Mouse (Mus musculus) gastrocnemius, postnatal 10 days (tissue): ENCODE measurements around the gene Zbtb5. TPM values are rescaled to one million over a fixed set of nuclear protein-coding genes. Genes with fewer than 3 reads are reported as not detected.
"Not testable (repeated sequence)": the region's sequence is repeated elsewhere in the genome, so short reads cannot be mapped to it uniquely, and the experiment has no call there.

Experiments used
- DNase-seq: peaks from one replicate; pipeline ENCODE4 v3.0.0; 2021; ENCODE audit warnings: mixed read lengths
- total RNA-seq, 2 experiments: library from RNA; stranded (reverse); gene quantifications; 2 replicates each; pipeline ENCODE4 v1.2.3; 2021

Zbtb5 gene
- total RNA-seq, 2 experiments from 2014 or later = 8.2 to 9.3 TPM

- peak; percentile 56 for DNase-seq
These were observed 569 bp downstream of the Zbtb5 start for GRCm38 (mm10) chr4:45011581-45012104.

GRCm38 (mm10) chr4:45010806-45011415, 1.3 kb downstream of the Zbtb5 start:
- no peak for DNase-seq

- DNase-seq = no peak
These were observed 6.8 kb downstream of the Zbtb5 start for GRCm38 (mm10) chr4:45005452-45005851.

- no peak for DNase-seq
These were observed 12.2 kb downstream of the Zbtb5 start for GRCm38 (mm10) chr4:45000001-45000400.

- DNase-seq = no peak
These were observed 14.1 kb downstream of the Zbtb5 start for GRCm38 (mm10) chr4:44998071-44998470.

GRCm38 (mm10) chr4:44994776-44995175, 17.4 kb downstream of the Zbtb5 start:
- DNase-seq = no peak

GRCm38 (mm10) chr4:44993847-44994246, 18.4 kb downstream of the Zbtb5 start:
- DNase-seq = no peak

GRCm38 (mm10) chr4:44993179-44993578, 19.0 kb downstream of the Zbtb5 start:
- DNase-seq = not testable (repeated sequence)

GRCm38 (mm10) chr4:44992330-44992729, 19.9 kb downstream of the Zbtb5 start:
- not testable (repeated sequence) for DNase-seq

GRCm38 (mm10) chr4:44990560-44990959, 21.7 kb downstream of the Zbtb5 start:
- no peak for DNase-seq

- DNase-seq = no peak
These were observed 29.0 kb downstream of the Zbtb5 start for GRCm38 (mm10) chr4:44983131-44983740.

GRCm38 (mm10) chr4:44982440-44983130, 29.6 kb downstream of the Zbtb5 start:
- DNase-seq = no peak

- DNase-seq = no peak
These were observed 30.3 kb downstream of the Zbtb5 start for GRCm38 (mm10) chr4:44981974-44982287.

- peak; percentile 85 for DNase-seq
These were observed 30.8 kb downstream of the Zbtb5 start, which contains the start of gene Grhpr for GRCm38 (mm10) chr4:44981280-44981973. Gene Grhpr, plus strand, starts transcription at chr4:44981395.

- no peak for DNase-seq
These were observed 32.3 kb downstream of the Zbtb5 start for GRCm38 (mm10) chr4:44979794-44980338.

- DNase-seq = no peak
These were observed 34.0 kb downstream of the Zbtb5 start for GRCm38 (mm10) chr4:44978175-44978574.

GRCm38 (mm10) chr4:44976921-44977710, 35.1 kb downstream of the Zbtb5 start:
- DNase-seq = no peak

GRCm38 (mm10) chr4:44976026-44976615, 36.1 kb downstream of the Zbtb5 start:
- no peak for DNase-seq

GRCm38 (mm10) chr4:44974331-44974730, 37.9 kb downstream of the Zbtb5 start:
- DNase-seq = no peak

GRCm38 (mm10) chr4:44973871-44974270, 38.3 kb downstream of the Zbtb5 start:
- DNase-seq = no peak

GRCm38 (mm10) chr4:44973450-44973849, 38.8 kb downstream of the Zbtb5 start:
- peak; percentile 84 for DNase-seq
